8 mouse cellular contexts compared by ENCODE assay signal in genomic region chr4:147848584-147848991, GRCm38 (mm10). TPM values are rescaled to one million over a fixed set of nuclear protein-coding genes. Genes with fewer than 3 reads are reported as not detected.
DNase-seq lines count a peak whose midpoint lies in the region; ATAC-seq and TF ChIP-seq lines count a peak whose summit lies in the region.

No protein-coding gene starts in this region.

- peak; percentile 78 for ATAC-seq in intestine, embryonic 16.5 days
- ATAC-seq in neural tube, embryonic 13.5 days (ENCODE audit: low read depth), result peak; percentile 74

- peak overlapping the region; percentile 59 for H3K9ac ChIP-seq in intestine, embryonic 16.5 days (ENCODE audit: low read depth, low read length)
- H3K9ac ChIP-seq in neural tube, embryonic 13.5 days, result peak overlapping the region; percentile 78

- peaks cover 3% of the 10 kb centered on the region; the same call in 1 of the 2 replicates for H3K9me3 ChIP-seq in embryonic facial prominence, embryonic 10.5 days
- H3K9me3 ChIP-seq in intestine, embryonic 16.5 days (ENCODE audit: control insufficient read depth, low read length), result peaks cover 3% of the 10 kb centered on the region; the same call in 1 of the 2 replicates
- peaks cover 5% of the 10 kb centered on the region; the same call in 1 of the 2 replicates for H3K9me3 ChIP-seq in neural tube, embryonic 13.5 days

- H3K27ac ChIP-seq in layer of hippocampus, adult 2 months, result peak overlapping the region; percentile 91
- H3K27ac ChIP-seq in embryonic facial prominence, embryonic 10.5 days (replicated peaks), result peak overlapping the region; percentile 85
- H3K27ac ChIP-seq in intestine, embryonic 16.5 days (ENCODE audit: low read length), result no peak overlapping the region
- peak overlapping the region; percentile 49; the same call in 1 of the 2 replicates for H3K27ac ChIP-seq in neural tube, embryonic 13.5 days (replicated peaks)

- peak overlapping the region; percentile 56 for H3K4me2 ChIP-seq in intestine, embryonic 16.5 days (ENCODE audit: low read depth, low read length)
- H3K4me2 ChIP-seq in neural tube, embryonic 13.5 days, result peak overlapping the region; percentile 72

- DNase-seq in layer of hippocampus, adult 2 months (ENCODE audit: low spot score in 2 of 2), result no peak
- no peak for DNase-seq in layer of hippocampus, postnatal 25 days (ENCODE audit: extremely low spot score in 1 of 2, low spot score in 1 of 2)
- no peak for DNase-seq in embryonic facial prominence, embryonic 10.5 days (ENCODE audit: low spot score)
- DNase-seq in cerebellum, postnatal 4 days (ENCODE audit: low spot score in 2 of 2), result no peak
- no peak for DNase-seq in adrenal gland, postnatal 36 days
- DNase-seq in left cerebral cortex, adult 18-20 months (ENCODE audit: low spot score in 2 of 2), result no peak

- H3K36me3 ChIP-seq in embryonic facial prominence, embryonic 10.5 days (replicated peaks), result peaks cover 25% of the 10 kb centered on the region
- H3K36me3 ChIP-seq in intestine, embryonic 16.5 days (ENCODE audit: control insufficient read depth, insufficient read depth, low read length), result 0 out of 2 replicates have a peak, but pooled peaks cover 3% of the 10 kb centered on the region
- H3K36me3 ChIP-seq in neural tube, embryonic 13.5 days, result peaks cover 25% of the 10 kb centered on the region

- H3K27me3 ChIP-seq in embryonic facial prominence, embryonic 10.5 days (replicated peaks; ENCODE audit: low read depth, poor library complexity, severe bottlenecking), result no peaks in the 10 kb centered on the region
- H3K27me3 ChIP-seq in intestine, embryonic 16.5 days (replicated peaks; ENCODE audit: control insufficient read depth, insufficient read depth, low read length), result no peaks in the 10 kb centered on the region
- H3K27me3 ChIP-seq in neural tube, embryonic 13.5 days, result no peaks in the 10 kb centered on the region

- H3K4me3 ChIP-seq in layer of hippocampus, adult 2 months, result peak overlapping the region; percentile 79
- H3K4me3 ChIP-seq in embryonic facial prominence, embryonic 10.5 days, result peak overlapping the region; percentile 83
- peak overlapping the region; percentile 87 for H3K4me3 ChIP-seq in intestine, embryonic 16.5 days (ENCODE audit: low read length)
- peak overlapping the region; percentile 75 for H3K4me3 ChIP-seq in neural tube, embryonic 13.5 days

- WGBS in embryonic facial prominence, embryonic 10.5 days, result 8% methylated on average over 4 of the region's 4 CpGs
- WGBS in intestine, embryonic 16.5 days, result 2% methylated on average over 4 of the region's 4 CpGs
- 2% methylated on average over 4 of the region's 4 CpGs for WGBS in neural tube, embryonic 13.5 days

- H3K4me1 ChIP-seq in embryonic facial prominence, embryonic 10.5 days, result peaks cover 11% of the 10 kb centered on the region
- peaks cover 4% of the 10 kb centered on the region; the same call in 1 of the 2 replicates for H3K4me1 ChIP-seq in intestine, embryonic 16.5 days (ENCODE audit: control insufficient read depth, insufficient read depth, low read length)
- H3K4me1 ChIP-seq in neural tube, embryonic 13.5 days (replicated peaks), result peaks cover 21% of the 10 kb centered on the region

- TF ChIP-seq CTCF in layer of hippocampus, adult 2 months (conservative IDR thresholded peaks at IDR 0.05), result no peak

RNA-seq across cellular contexts. Expression of gene Zfp933, which starts 0.4 kb away (rescaled TPM):
- total RNA-seq in layer of hippocampus, adult 2 months (2021), result 10 to 100 TPM; 22.3 to 22.6 TPM
- total RNA-seq in layer of hippocampus, postnatal 25 days (2021), result 10 to 100 TPM; 17.4 to 18.1 TPM
- 4.2 and 5.8 TPM in 2 replicates for polyA plus RNA-seq in embryonic facial prominence, embryonic 10.5 days (2016; fragmentation: Nextera tagmentation; extraction: Ambion mirVana)
- polyA plus RNA-seq in intestine, embryonic 16.5 days (2015; fragmentation: Nextera tagmentation; extraction: Ambion mirVana), result 3.5 and 4.3 TPM in 2 replicates
- 5.3 and 6.4 TPM in 2 replicates for polyA plus RNA-seq in neural tube, embryonic 13.5 days (2015; fragmentation: Nextera tagmentation; extraction: Ambion mirVana)
- 10 to 100 TPM; 28.6 to 38.7 TPM for total RNA-seq in adrenal gland, postnatal 36 days (2021)
- 10 to 100 TPM; 20.3 to 21.4 TPM for total RNA-seq in left cerebral cortex, adult 18-20 months (2021)

RNA-seq across cellular contexts. Expression of gene Miip, which starts 20.0 kb away (rescaled TPM):
- 10 to 100 TPM; 19.9 to 26.5 TPM for total RNA-seq in layer of hippocampus, adult 2 months (2021)
- total RNA-seq in layer of hippocampus, postnatal 25 days (2021), result 10 to 100 TPM; 15.2 to 26.5 TPM
- polyA plus RNA-seq in embryonic facial prominence, embryonic 10.5 days (2016; fragmentation: Nextera tagmentation; extraction: Ambion mirVana), result 64.2 and 66.1 TPM in 2 replicates
- polyA plus RNA-seq in intestine, embryonic 16.5 days (2015; fragmentation: Nextera tagmentation; extraction: Ambion mirVana), result 33.5 and 38.1 TPM in 2 replicates
- 40.8 and 45.1 TPM in 2 replicates for polyA plus RNA-seq in neural tube, embryonic 13.5 days (2015; fragmentation: Nextera tagmentation; extraction: Ambion mirVana)
- total RNA-seq in adrenal gland, postnatal 36 days (2021), result 10 to 100 TPM; 16.0 to 20.6 TPM
- 10 to 100 TPM; 15.1 to 15.5 TPM for total RNA-seq in left cerebral cortex, adult 18-20 months (2021)

RNA-seq across cellular contexts. Expression of gene Fv1, which starts 20.2 kb away (rescaled TPM):
- total RNA-seq in layer of hippocampus, adult 2 months (2021), result 1 to 10 TPM; 8.8 to 9.5 TPM
- 1 to 10 TPM; 7.9 to 8.5 TPM for total RNA-seq in layer of hippocampus, postnatal 25 days (2021)
- polyA plus RNA-seq in embryonic facial prominence, embryonic 10.5 days (2016; fragmentation: Nextera tagmentation; extraction: Ambion mirVana), result 14.8 and 15.5 TPM in 2 replicates
- polyA plus RNA-seq in intestine, embryonic 16.5 days (2015; fragmentation: Nextera tagmentation; extraction: Ambion mirVana), result 7.4 and 7.6 TPM in 2 replicates
- polyA plus RNA-seq in neural tube, embryonic 13.5 days (2015; fragmentation: Nextera tagmentation; extraction: Ambion mirVana), result 12.0 and 14.3 TPM in 2 replicates
- 10 to 100 TPM in 1 of 2 experiments, 1 to 10 TPM in 1; 9.8 to 10.2 TPM for total RNA-seq in adrenal gland, postnatal 36 days (2021)
- total RNA-seq in left cerebral cortex, adult 18-20 months (2021), result 10 to 100 TPM; 13.0 to 13.1 TPM

RNA-seq across cellular contexts. Expression of gene Zfp984, which starts 39.0 kb away (rescaled TPM):
- 1 to 10 TPM; 1.8 to 2.2 TPM for total RNA-seq in layer of hippocampus, adult 2 months (2021)
- 1 to 10 TPM; 1.9 to 2.7 TPM for total RNA-seq in layer of hippocampus, postnatal 25 days (2021)
- polyA plus RNA-seq in embryonic facial prominence, embryonic 10.5 days (2016; fragmentation: Nextera tagmentation; extraction: Ambion mirVana), result 6.3 and 7.7 TPM in 2 replicates
- polyA plus RNA-seq in intestine, embryonic 16.5 days (2015; fragmentation: Nextera tagmentation; extraction: Ambion mirVana), result 12.8 and 13.6 TPM in 2 replicates
- 3.7 and 5.0 TPM in 2 replicates for polyA plus RNA-seq in neural tube, embryonic 13.5 days (2015; fragmentation: Nextera tagmentation; extraction: Ambion mirVana)
- 1 to 10 TPM; 3.8 to 6.4 TPM for total RNA-seq in adrenal gland, postnatal 36 days (2021)
- 1 to 10 TPM; 1.2 to 1.4 TPM for total RNA-seq in left cerebral cortex, adult 18-20 months (2021)

RNA-seq across cellular contexts. Expression of gene Mfn2, which starts 55.9 kb away (rescaled TPM):
- total RNA-seq in layer of hippocampus, adult 2 months (2021), result 100 to 1,000 TPM; 198 to 200 TPM
- total RNA-seq in layer of hippocampus, postnatal 25 days (2021), result 100 to 1,000 TPM; 191 to 194 TPM
- polyA plus RNA-seq in embryonic facial prominence, embryonic 10.5 days (2016; fragmentation: Nextera tagmentation; extraction: Ambion mirVana), result 38.2 and 38.6 TPM in 2 replicates
- 50.8 and 59.7 TPM in 2 replicates for polyA plus RNA-seq in intestine, embryonic 16.5 days (2015; fragmentation: Nextera tagmentation; extraction: Ambion mirVana)
- polyA plus RNA-seq in neural tube, embryonic 13.5 days (2015; fragmentation: Nextera tagmentation; extraction: Ambion mirVana), result 76.3 and 79.0 TPM in 2 replicates
- 100 to 1,000 TPM; 150 to 219 TPM for total RNA-seq in adrenal gland, postnatal 36 days (2021)
- 100 to 1,000 TPM; 198 to 204 TPM for total RNA-seq in left cerebral cortex, adult 18-20 months (2021)
